Mouse (Mus musculus) brain, adult 2 months (tissue): ENCODE data around the gene Gm10436.
"Not testable (repeated sequence)": the region's sequence is repeated elsewhere in the genome, so short reads cannot be mapped to it uniquely, and the experiment has no call there.

Experiments
- DNase-seq: peaks from one replicate; pipeline ENCODE4 v3.0.0; 2011; ENCODE audit warnings: low read depth, low spot score

The Gm10436 gene

GRCm38 (mm10) chr12:88182008-88182407 lies at the start of gene Gm10436:
Gene Gm10436, minus strand, starts transcription at chr12:88182108.
- not testable (repeated sequence) for DNase-seq

GRCm38 (mm10) chr12:88219445-88219844 lies 37.5 kb upstream of the Gm10436 start:
- no peak for DNase-seq

- DNase-seq, result not testable (repeated sequence)
Observed at GRCm38 (mm10) chr12:88218059-88218458, 36.2 kb upstream of the Gm10436 start.

- DNase-seq, result peak; percentile 7
Observed at GRCm38 (mm10) chr12:88214641-88215040, 32.7 kb upstream of the Gm10436 start.

- not testable (repeated sequence) for DNase-seq
Observed at GRCm38 (mm10) chr12:88211458-88211857, 29.6 kb upstream of the Gm10436 start.

GRCm38 (mm10) chr12:88202856-88203255 lies 20.9 kb upstream of the Gm10436 start:
- DNase-seq, result peak; percentile 3
